Mouse (Mus musculus): ENCODE data around the gene T2. TPM values are rescaled to one million over a fixed set of nuclear protein-coding genes. Genes with fewer than 3 reads are reported as not detected.
"Not testable (repeated sequence)": the region's sequence is repeated elsewhere in the genome, so short reads cannot be mapped to it uniquely, and the experiment has no call there.

Gene T2
- total and polyA plus RNA-seq, 3 experiments: 0.36 to 1.1 (median 0.47) TPM

GRCm38 (mm10) chr17:8388463-8388862 lies 32.7 kb downstream of the T2 start:
- no peaks in the 10 kb centered on the region for H3K36me3 ChIP-seq (ENCODE audit: control insufficient read depth, insufficient read depth, low read length)
- intact Hi-C loops (cut with DNase I): loop anchor here (2.0 kb wide), 1 partner anchor 72 kb away; no protein-coding TSS in a partner anchor
- H3K27me3 ChIP-seq (ENCODE audit: control insufficient read depth, insufficient read depth, low read length): peaks cover 9% of the 10 kb centered on the region
- TF ChIP-seq EP300 (IDR thresholded peaks at IDR 0.05; ENCODE audit: insufficient read depth, low read depth, low read length) (no peak), CTCF (IDR thresholded peaks at IDR 0.05) (peak; percentile 63)
- H3K9ac ChIP-seq (ENCODE audit: low read depth, low read length): no peak overlapping the region
- 5% methylated on average over 13 of the region's 13 CpGs for WGBS
- no peak overlapping the region for H3K4me3 ChIP-seq
- no peak for DNase-seq
- no peaks in the 10 kb centered on the region for H3K79me2 ChIP-seq (replicated peaks; ENCODE audit: control insufficient read depth, insufficient read depth, low read length)
- no peaks in the 10 kb centered on the region for H3K4me1 ChIP-seq (ENCODE audit: control insufficient read depth, insufficient read depth, low read length)
- no peak overlapping the region for H3K27ac ChIP-seq

DNA sequence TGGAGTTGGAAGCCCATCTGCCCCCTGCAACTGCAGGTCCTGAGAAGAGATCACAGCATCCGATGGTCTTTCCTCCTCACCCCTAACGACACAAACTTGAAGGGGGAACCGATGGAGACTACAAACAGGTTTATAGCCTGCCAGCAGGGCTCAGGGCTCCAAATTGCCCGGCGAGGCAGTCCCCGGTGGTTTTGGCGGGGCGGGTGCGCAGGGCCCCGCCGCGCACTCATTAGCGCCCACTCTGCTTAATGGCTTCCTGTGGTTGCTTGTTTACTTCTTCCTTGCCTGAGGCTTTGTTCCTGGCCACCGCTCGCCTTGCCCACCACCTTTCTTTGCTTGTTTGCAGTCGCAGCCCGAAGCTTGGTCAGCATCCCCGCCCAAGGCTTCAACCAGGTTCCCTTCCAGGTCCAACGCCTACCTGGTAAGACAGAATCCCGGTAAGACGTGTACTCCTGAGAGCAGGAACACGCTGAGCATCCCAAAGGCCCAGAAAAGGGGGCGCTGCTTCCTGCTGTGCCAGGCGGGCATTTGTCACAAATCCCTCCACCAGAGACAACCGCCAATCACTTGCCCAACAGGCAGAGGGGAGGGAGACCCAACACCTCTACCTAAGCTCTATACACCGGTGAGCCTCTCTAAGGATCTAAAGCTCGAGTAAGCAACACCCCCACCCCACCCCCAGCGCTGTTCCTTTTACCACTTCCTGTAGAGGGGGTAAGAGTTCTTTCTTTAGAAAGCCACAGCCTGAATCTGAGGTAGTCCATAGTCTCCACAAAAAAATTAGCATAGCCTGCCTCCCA lies 33.4 kb downstream of the T2 start:
- TF ChIP-seq CTCF (IDR thresholded peaks at IDR 0.05): no peak
- no peak for TF ChIP-seq POLR2A (IDR thresholded peaks at IDR 0.05; ENCODE audit: insufficient read depth, low read depth, low read length)
- no peak for TF ChIP-seq EP300 (IDR thresholded peaks at IDR 0.05; ENCODE audit: insufficient read depth, low read depth, low read length)
- WGBS: 2% methylated on average over 28 of the region's 28 CpGs
- Histone ChIP-seq H3K9ac (ENCODE audit: low read depth, low read length) (no peak overlapping the region), H3K36me3 (ENCODE audit: control insufficient read depth, insufficient read depth, low read length) (no peaks in the 10 kb centered on the region), H3K27ac (no peak overlapping the region), H3K4me3 (no peak overlapping the region), H3K4me1 (ENCODE audit: control insufficient read depth, insufficient read depth, low read length) (no peaks in the 10 kb centered on the region), H3K79me2 (replicated peaks; ENCODE audit: control insufficient read depth, insufficient read depth, low read length) (no peaks in the 10 kb centered on the region), H3K27me3 (ENCODE audit: control insufficient read depth, insufficient read depth, low read length) (peaks cover 9% of the 10 kb centered on the region)
- no peak for DNase-seq
- intact Hi-C loops (cut with DNase I): loop anchor here (2.0 kb wide), 1 partner anchor 72 kb away; no protein-coding TSS in a partner anchor

DNA sequence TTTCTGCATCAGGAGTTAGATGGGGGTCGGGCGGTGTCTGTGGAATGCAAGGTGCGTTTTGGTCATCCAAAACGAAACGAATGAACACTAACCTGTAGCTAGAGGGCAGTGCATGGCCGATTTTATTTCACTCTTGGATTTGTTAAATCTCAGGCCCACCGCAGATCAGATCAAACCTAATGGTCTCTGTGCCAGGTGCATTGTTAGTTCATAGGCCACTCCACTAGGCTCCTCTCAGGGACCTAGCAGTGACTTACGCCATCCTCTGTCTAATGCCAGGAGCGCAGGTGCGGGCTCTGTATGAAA lies 34.0 kb downstream of the T2 start:
- no peak overlapping the region for H3K27ac ChIP-seq
- H3K9ac ChIP-seq (ENCODE audit: low read depth, low read length): no peak overlapping the region
- no peaks in the 10 kb centered on the region for H3K4me1 ChIP-seq (ENCODE audit: control insufficient read depth, insufficient read depth, low read length)
- H3K36me3 ChIP-seq (ENCODE audit: control insufficient read depth, insufficient read depth, low read length): no peaks in the 10 kb centered on the region
- no peak for TF ChIP-seq POLR2A (IDR thresholded peaks at IDR 0.05; ENCODE audit: insufficient read depth, low read depth, low read length)
- peak; percentile 29 for TF ChIP-seq CTCF (IDR thresholded peaks at IDR 0.05)
- H3K27me3 ChIP-seq (ENCODE audit: control insufficient read depth, insufficient read depth, low read length): peaks cover 9% of the 10 kb centered on the region
- H3K4me3 ChIP-seq: no peak overlapping the region
- 11% methylated on average over 10 of the region's 10 CpGs for WGBS
- intact Hi-C loops (cut with DNase I): loop anchor here (2.0 kb wide), 1 partner anchor 71 kb away; no protein-coding TSS in a partner anchor
- DNase-seq: no peak
- H3K79me2 ChIP-seq (replicated peaks; ENCODE audit: control insufficient read depth, insufficient read depth, low read length): no peaks in the 10 kb centered on the region

DNA sequence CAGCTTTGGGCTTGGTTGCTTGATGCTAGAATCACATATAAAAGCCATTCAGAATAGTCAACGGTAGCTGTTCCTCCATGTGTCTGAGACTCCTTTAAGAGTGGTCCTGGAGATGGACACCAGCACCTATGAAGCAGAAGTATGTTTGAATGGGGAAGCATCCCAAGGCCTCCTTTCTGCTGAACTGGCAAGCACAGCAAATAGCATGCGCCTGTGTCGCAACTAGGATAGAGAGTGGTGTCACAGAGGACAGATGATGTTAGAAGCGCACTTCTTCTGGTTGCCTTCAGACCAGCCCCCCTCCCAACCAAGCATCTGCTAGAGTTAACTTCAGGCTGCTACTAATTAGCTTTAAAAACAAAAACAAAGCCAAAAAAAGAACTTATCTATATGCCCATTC lies 34.7 kb downstream of the T2 start:
- H3K9ac ChIP-seq (ENCODE audit: low read depth, low read length): no peak overlapping the region
- TF ChIP-seq EP300 (IDR thresholded peaks at IDR 0.05; ENCODE audit: insufficient read depth, low read depth, low read length) (no peak), POLR2A (IDR thresholded peaks at IDR 0.05; ENCODE audit: insufficient read depth, low read depth, low read length) (no peak), CTCF (IDR thresholded peaks at IDR 0.05) (no peak)
- H3K4me3 ChIP-seq: no peak overlapping the region
- intact Hi-C loops (cut with DNase I): no loop called here
- no peak for DNase-seq
- no peak overlapping the region for H3K27ac ChIP-seq
- no peaks in the 10 kb centered on the region for H3K4me1 ChIP-seq (ENCODE audit: control insufficient read depth, insufficient read depth, low read length)
- peaks cover 9% of the 10 kb centered on the region for H3K27me3 ChIP-seq (ENCODE audit: control insufficient read depth, insufficient read depth, low read length)
- 55% methylated on average over 4 of the region's 4 CpGs for WGBS
- no peaks in the 10 kb centered on the region for H3K36me3 ChIP-seq (ENCODE audit: control insufficient read depth, insufficient read depth, low read length)
- no peaks in the 10 kb centered on the region for H3K79me2 ChIP-seq (replicated peaks; ENCODE audit: control insufficient read depth, insufficient read depth, low read length)

GRCm38 (mm10) chr17:8396371-8396770 lies 40.6 kb downstream of the T2 start:
- 76% methylated on average over 4 of the region's 4 CpGs for WGBS
- no peak for DNase-seq
- Histone ChIP-seq H3K9ac (ENCODE audit: low read depth, low read length) (no peak overlapping the region), H3K27me3 (ENCODE audit: control insufficient read depth, insufficient read depth, low read length) (no peaks in the 10 kb centered on the region), H3K79me2 (replicated peaks; ENCODE audit: control insufficient read depth, insufficient read depth, low read length) (no peaks in the 10 kb centered on the region), H3K36me3 (ENCODE audit: control insufficient read depth, insufficient read depth, low read length) (no peaks in the 10 kb centered on the region), H3K4me1 (ENCODE audit: control insufficient read depth, insufficient read depth, low read length) (no peaks in the 10 kb centered on the region), H3K4me3 (no peak overlapping the region), H3K27ac (no peak overlapping the region)
- intact Hi-C loops (cut with DNase I): no loop called here
- no peak for TF ChIP-seq EP300 (IDR thresholded peaks at IDR 0.05; ENCODE audit: insufficient read depth, low read depth, low read length)
- TF ChIP-seq POLR2A (IDR thresholded peaks at IDR 0.05; ENCODE audit: insufficient read depth, low read depth, low read length): no peak
- no peak for TF ChIP-seq CTCF (IDR thresholded peaks at IDR 0.05)

DNA sequence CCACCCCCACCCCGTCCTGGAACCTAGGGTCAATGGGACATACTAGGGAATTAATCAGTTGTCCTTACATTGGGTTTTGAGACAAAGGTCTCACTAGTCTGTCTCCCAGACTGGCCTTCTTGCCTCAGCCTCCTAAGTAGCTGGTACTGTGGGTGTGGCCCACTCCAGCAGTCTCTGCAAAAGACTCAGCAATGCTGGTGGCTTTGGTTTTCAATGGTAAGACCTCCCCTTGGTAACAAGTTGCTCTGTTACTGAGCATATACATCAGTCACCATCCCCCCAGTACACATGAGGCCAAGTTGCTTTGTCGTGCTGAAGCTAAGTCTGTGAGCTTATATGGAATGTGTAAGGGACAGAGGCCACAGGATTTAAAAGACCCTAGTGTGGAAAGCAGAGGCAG lies 42.2 kb downstream of the T2 start:
- DNase-seq: no peak
- no peaks in the 10 kb centered on the region for H3K79me2 ChIP-seq (replicated peaks; ENCODE audit: control insufficient read depth, insufficient read depth, low read length)
- TF ChIP-seq CTCF (IDR thresholded peaks at IDR 0.05) (no peak), EP300 (IDR thresholded peaks at IDR 0.05; ENCODE audit: insufficient read depth, low read depth, low read length) (no peak), POLR2A (IDR thresholded peaks at IDR 0.05; ENCODE audit: insufficient read depth, low read depth, low read length) (no peak)
- H3K36me3 ChIP-seq (ENCODE audit: control insufficient read depth, insufficient read depth, low read length): no peaks in the 10 kb centered on the region
- no peak overlapping the region for H3K4me3 ChIP-seq
- no peaks in the 10 kb centered on the region for H3K4me1 ChIP-seq (ENCODE audit: control insufficient read depth, insufficient read depth, low read length)
- no peaks in the 10 kb centered on the region for H3K27me3 ChIP-seq (ENCODE audit: control insufficient read depth, insufficient read depth, low read length)
- 64% methylated on average over 2 of the region's 2 CpGs for WGBS
- no peak overlapping the region for H3K27ac ChIP-seq
- no peak overlapping the region for H3K9ac ChIP-seq (ENCODE audit: low read depth, low read length)
- intact Hi-C loops (cut with DNase I): no loop called here

DNA sequence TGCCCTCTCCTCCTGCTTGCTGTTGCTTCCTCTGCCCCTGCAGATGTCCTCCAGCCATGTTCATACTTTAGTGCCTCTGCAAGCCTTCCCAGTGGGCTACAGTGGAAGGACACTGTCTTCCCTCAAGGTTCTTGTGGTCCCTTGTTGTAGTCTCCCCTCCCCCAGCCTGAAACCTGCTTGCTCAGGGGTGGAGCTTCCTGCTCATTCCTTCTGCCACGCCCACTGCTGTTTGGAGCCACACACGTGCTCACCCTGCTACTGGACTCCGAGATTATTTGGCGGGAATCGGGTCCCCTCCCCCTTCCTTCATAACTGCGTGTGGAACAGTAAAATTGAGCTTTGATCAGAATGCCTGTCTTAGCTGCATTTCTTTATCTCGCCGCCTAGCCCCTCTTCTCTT lies 48.1 kb downstream of the T2 start:
- H3K27ac ChIP-seq; intact Hi-C loops (cut with DNase I); H3K9ac ChIP-seq (ENCODE audit: low read depth, low read length); H3K36me3 ChIP-seq (ENCODE audit: control insufficient read depth, insufficient read depth, low read length); H3K4me3 ChIP-seq; H3K27me3 ChIP-seq (ENCODE audit: control insufficient read depth, insufficient read depth, low read length); DNase-seq; H3K4me1 ChIP-seq (ENCODE audit: control insufficient read depth, insufficient read depth, low read length); H3K79me2 ChIP-seq (replicated peaks; ENCODE audit: control insufficient read depth, insufficient read depth, low read length): not testable (repeated sequence)
- WGBS: 45% methylated on average over 8 of the region's 8 CpGs
